Mouse (Mus musculus) neural tube, embryonic 11.5 days (tissue): ENCODE measurements around the gene Hivep1. TPM values are rescaled to one million over a fixed set of nuclear protein-coding genes. Genes with fewer than 3 reads are reported as not detected.

ENCODE experiments used
- ATAC-seq: fragments of 200-750 bp; cut with Nextera tagmentation; 2 replicates; pipeline ENCODE4 v1.8.0; 2017; ENCODE audit warnings: moderate number of reproducible peaks, mild to moderate bottlenecking, moderate TSS enrichment, moderate library complexity; ENCODE audit not compliant: insufficient read depth, low FRiP score, low TSS enrichment
- DNase-seq: peaks from one replicate; pipeline ENCODE4 v3.0.0-alpha.2; 2015; ENCODE audit warnings: low spot score
- H3K27ac ChIP-seq: fragments of 300-500 bp; sonication (generic); 2 replicates; pipeline ENCODE4 v1.5.1; 2014; ENCODE audit warnings: low read depth, mild to moderate bottlenecking, low read length
- H3K27me3 ChIP-seq: fragments of 300-500 bp; sonication (generic); 2 replicates; pipeline ENCODE4 v1.6.1; 2014; ENCODE audit warnings: mild to moderate bottlenecking, low read length, mixed read lengths; ENCODE audit not compliant: control insufficient read depth, insufficient read depth
- H3K36me3 ChIP-seq: fragments of 300-500 bp; sonication (generic); 2 replicates; pipeline ENCODE4 v1.6.1; 2014; ENCODE audit warnings: mild to moderate bottlenecking, low read length, moderate library complexity, mixed read lengths; ENCODE audit not compliant: control insufficient read depth, insufficient read depth
- H3K4me1 ChIP-seq: fragments of 300-500 bp; sonication (generic); 2 replicates; pipeline ENCODE4 v1.6.1; 2014; ENCODE audit warnings: low read length, mixed read lengths; ENCODE audit not compliant: control insufficient read depth, insufficient read depth
- H3K4me2 ChIP-seq: fragments of 300-500 bp; sonication (generic); 2 replicates; pipeline ENCODE4 v1.6.1; 2014; ENCODE audit warnings: low read depth, mild to moderate bottlenecking, moderate library complexity
- H3K4me3 ChIP-seq: fragments of 300-500 bp; sonication (generic); 2 replicates; pipeline ENCODE4 v1.5.1; 2014; ENCODE audit warnings: low read depth, low read length
- H3K9ac ChIP-seq: fragments of 300-500 bp; sonication (generic); 2 replicates; pipeline ENCODE4 v1.6.1; 2014; ENCODE audit warnings: mild to moderate bottlenecking, low read length
- H3K9me3 ChIP-seq: fragments of 300-500 bp; sonication (generic); 2 replicates; pipeline ENCODE4 v1.6.1; 2016; ENCODE audit warnings: low read length; ENCODE audit not compliant: control insufficient read depth
- WGBS: fragments of 180-500 bp; shearing (Covaris S2); extraction: QIAGEN DNeasy Blood & Tissue Kit; methylation state at CpG from one replicate; pipeline ENCODE4 v1.1.7; 2014; 5-methylcytosine and 5-hydroxymethylcytosine counted together
- polyA plus RNA-seq: library from polyadenylated mRNA; unstranded; fragments of >200 nt; fragmentation: Nextera tagmentation; extraction: Ambion mirVana; gene quantifications from 2 replicates; pipeline ENCODE4 v1.2.1, GENCODE M21; 2014

Gene Hivep1
- polyA plus RNA-seq, 1 experiment from 2014 or later, result 13.0 TPM

DNA sequence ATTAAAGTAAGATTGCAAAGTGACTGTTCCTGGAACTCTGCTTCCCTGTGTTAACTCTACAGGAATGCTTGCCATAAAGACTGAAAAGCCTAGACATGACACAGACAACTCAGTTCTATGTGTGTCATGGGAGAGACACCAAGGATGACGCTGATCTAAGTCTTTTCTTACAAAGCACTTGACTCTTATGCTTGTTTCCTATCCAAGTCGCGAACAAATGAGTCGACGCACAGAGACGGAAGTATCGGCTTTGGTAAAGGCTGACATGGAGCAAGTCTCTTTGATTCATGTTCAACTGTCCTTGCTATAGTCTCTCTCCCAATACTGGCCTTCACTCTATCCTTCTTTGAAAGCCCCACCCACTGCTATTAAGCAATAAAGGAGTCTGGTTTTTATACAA, 143.8 kb downstream of the Hivep1 start:
- Histone ChIP-seq H3K9ac (no peak overlapping the region), H3K27me3 (no peaks in the 10 kb centered on the region), H3K9me3 (no peaks in the 10 kb centered on the region), H3K4me1 (no peaks in the 10 kb centered on the region), H3K36me3 (no peaks in the 10 kb centered on the region), H3K27ac (no peak overlapping the region), H3K4me2 (no peak overlapping the region), H3K4me3 (no peak overlapping the region)
- DNase-seq, result no peak
- ATAC-seq, result no peak
- 92% methylated on average over 7 of the region's 7 CpGs for WGBS

DNA sequence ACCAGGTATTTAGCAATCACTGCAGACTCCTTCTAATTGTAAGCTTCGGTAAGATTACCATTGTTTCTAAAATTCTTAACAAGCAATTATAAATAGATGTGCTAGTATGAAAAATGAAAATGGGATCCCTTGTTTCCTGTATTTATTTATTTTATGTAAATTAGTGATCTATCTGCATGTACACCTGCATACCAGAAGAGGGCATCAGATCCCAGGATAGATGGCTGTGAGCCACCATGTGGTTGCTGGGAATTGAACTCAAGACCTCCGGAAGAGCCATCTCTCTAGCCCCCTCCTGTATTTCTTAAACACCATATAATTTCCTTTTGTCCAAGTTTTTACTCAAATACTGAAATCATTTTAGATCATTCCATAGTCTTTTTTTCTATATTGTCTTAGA, 145.8 kb downstream of the Hivep1 start:
- 89% methylated on average over 2 of the region's 2 CpGs for WGBS
- H3K9me3 ChIP-seq, result no peaks in the 10 kb centered on the region
- H3K27me3 ChIP-seq, result no peaks in the 10 kb centered on the region
- H3K9ac ChIP-seq, result no peak overlapping the region
- H3K4me2 ChIP-seq, result no peak overlapping the region
- no peak overlapping the region for H3K27ac ChIP-seq
- no peaks in the 10 kb centered on the region for H3K4me1 ChIP-seq
- H3K4me3 ChIP-seq, result no peak overlapping the region
- no peak for DNase-seq
- no peak for ATAC-seq
- no peaks in the 10 kb centered on the region for H3K36me3 ChIP-seq

DNA sequence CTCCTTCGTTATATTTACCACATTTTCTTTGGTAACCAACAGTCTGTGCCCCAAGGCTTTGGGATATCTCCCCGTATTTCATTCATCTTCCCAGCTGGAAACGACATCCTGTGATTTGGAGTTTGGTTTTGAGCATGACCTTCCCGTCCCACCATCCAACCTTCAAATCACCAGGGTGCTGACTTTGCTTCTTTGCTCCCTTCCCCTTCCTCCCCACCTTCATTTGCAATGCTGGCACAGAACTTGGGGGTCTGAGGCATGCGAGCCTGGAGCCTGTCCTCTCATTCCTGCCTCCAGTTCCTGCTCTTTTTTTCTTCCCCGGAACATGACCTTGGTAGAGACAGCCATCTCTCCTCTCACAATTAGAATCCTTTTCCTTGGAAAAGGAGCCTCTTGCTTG, 161.7 kb downstream of the Hivep1 start:
- no peak overlapping the region for H3K4me2 ChIP-seq
- H3K4me1 ChIP-seq, result no peaks in the 10 kb centered on the region
- H3K27ac ChIP-seq, result no peak overlapping the region
- no peak overlapping the region for H3K9ac ChIP-seq
- no peaks in the 10 kb centered on the region for H3K27me3 ChIP-seq
- no peaks in the 10 kb centered on the region for H3K36me3 ChIP-seq
- WGBS, result 89% methylated on average over 6 of the region's 6 CpGs
- H3K4me3 ChIP-seq, result no peak overlapping the region
- H3K9me3 ChIP-seq, result no peaks in the 10 kb centered on the region
- DNase-seq, result no peak
- no peak for ATAC-seq

DNA sequence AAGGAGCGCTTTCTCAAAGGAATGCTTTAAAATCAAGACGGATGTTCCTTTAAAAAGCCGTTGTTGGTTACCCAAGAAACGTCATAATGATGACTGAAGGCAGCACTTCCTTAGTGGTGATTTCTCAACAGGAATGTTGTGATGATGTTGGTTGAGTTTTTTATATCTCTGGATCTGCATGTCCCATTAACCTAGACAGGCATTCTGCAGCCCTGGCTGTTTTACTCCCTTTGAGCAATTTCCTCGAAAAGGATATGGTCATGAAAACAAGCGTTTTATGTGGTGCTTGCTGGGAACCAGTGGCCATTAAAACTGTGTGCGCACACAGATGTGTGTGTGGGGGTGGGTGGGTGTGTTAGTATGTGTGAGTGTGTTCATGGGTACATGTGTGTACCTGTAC, 170.6 kb downstream of the Hivep1 start:
- Histone ChIP-seq H3K4me2 (no peak overlapping the region), H3K27ac (no peak overlapping the region), H3K9me3 (no peaks in the 10 kb centered on the region), H3K9ac (no peak overlapping the region), H3K27me3 (no peaks in the 10 kb centered on the region), H3K36me3 (no peaks in the 10 kb centered on the region), H3K4me1 (no peaks in the 10 kb centered on the region), H3K4me3 (no peak overlapping the region)
- ATAC-seq (no peak), DNase-seq (no peak)
- 91% methylated on average over 7 of the region's 7 CpGs for WGBS

DNA sequence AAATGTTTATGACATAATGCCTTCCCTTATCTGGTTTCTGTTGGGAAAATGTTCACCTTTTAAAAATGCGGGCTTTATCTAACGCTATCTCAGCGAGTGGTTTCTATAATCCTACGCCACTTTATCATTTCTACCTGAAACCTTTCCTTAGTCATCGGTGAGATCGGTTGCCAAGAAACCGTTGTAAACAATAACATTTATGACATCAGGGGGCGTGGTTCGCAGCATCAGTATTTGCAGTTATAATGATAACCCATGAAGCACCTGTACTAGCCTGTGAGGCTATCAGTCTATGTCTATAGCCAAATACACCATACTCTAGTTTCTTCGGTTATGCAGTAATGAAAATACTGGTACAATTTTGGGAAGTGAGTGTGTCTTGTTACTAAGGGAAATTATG, 177.0 kb downstream of the Hivep1 start:
- WGBS, result 92% methylated on average over 10 of the region's 10 CpGs
- Histone ChIP-seq H3K4me3 (no peak overlapping the region), H3K27me3 (no peaks in the 10 kb centered on the region), H3K9ac (no peak overlapping the region), H3K9me3 (no peaks in the 10 kb centered on the region), H3K36me3 (no peaks in the 10 kb centered on the region), H3K4me1 (no peaks in the 10 kb centered on the region), H3K4me2 (no peak overlapping the region), H3K27ac (no peak overlapping the region)
- ATAC-seq (no peak), DNase-seq (no peak)

DNA sequence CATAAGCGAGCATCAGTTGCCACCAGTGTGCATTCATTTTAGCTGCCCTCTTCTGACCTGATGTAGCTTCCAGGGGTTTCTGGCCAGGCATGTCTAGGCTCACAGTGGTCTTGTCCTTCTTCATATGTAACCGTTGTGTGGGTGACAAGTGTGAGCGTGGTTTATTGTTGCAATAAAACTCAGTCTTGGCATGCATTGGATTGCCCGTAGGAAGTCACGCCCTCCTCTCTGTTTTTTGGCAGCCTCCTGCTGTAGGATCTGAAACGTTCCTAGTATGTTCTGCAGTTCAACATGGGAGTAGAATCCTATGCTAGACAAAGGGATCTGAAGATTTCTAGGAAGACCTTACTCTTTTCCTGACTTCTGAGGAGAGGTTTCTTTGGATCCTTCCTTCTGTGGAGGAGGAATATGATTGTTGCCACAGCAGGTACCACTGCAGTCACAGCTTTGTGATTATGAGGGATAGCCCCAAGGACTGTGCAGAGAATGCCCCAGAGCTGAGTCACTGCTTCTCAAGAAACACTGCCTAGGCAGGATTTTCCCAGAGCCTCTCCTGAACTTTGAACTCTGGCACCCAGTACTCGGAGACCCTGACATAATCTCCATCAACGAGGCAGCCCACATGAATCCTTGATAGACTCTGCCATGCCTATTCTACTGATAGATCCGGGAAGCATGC, 182.1 kb downstream of the Hivep1 start:
- H3K9me3 ChIP-seq, result no peaks in the 10 kb centered on the region
- 76% methylated on average over 9 of the region's 9 CpGs for WGBS
- no peak for DNase-seq
- no peak overlapping the region for H3K27ac ChIP-seq
- no peak overlapping the region for H3K4me3 ChIP-seq
- no peaks in the 10 kb centered on the region for H3K36me3 ChIP-seq
- no peak overlapping the region for H3K4me2 ChIP-seq
- H3K4me1 ChIP-seq, result no peaks in the 10 kb centered on the region
- no peaks in the 10 kb centered on the region for H3K27me3 ChIP-seq
- H3K9ac ChIP-seq, result no peak overlapping the region
- ATAC-seq, result no peak

DNA sequence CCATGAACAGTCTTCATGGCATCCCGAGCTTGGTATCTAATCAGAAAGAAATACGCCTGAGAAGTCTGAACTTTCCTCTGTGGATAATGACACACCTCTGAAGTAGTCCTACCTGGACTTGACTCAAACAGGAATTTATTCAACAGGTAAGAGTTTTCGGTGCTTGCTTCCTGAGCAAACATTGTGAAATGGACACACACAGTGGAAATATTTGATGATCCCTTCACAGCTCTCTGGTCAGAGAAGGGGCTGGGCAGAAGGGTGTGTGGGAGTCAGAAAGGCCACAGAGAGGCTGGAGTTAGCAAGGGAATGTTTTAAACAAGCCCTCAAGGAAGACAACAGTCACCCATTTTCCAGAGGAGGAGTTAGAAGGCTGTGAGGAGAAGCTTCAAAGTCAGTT, 186.7 kb downstream of the Hivep1 start:
- WGBS, result 92% methylated on average over 3 of the region's 3 CpGs
- ATAC-seq (no peak), DNase-seq (no peak)
- Histone ChIP-seq H3K9me3 (no peaks in the 10 kb centered on the region), H3K4me1 (no peaks in the 10 kb centered on the region), H3K27me3 (no peaks in the 10 kb centered on the region), H3K27ac (no peak overlapping the region), H3K36me3 (no peaks in the 10 kb centered on the region), H3K4me2 (no peak overlapping the region), H3K4me3 (no peak overlapping the region), H3K9ac (no peak overlapping the region)

DNA sequence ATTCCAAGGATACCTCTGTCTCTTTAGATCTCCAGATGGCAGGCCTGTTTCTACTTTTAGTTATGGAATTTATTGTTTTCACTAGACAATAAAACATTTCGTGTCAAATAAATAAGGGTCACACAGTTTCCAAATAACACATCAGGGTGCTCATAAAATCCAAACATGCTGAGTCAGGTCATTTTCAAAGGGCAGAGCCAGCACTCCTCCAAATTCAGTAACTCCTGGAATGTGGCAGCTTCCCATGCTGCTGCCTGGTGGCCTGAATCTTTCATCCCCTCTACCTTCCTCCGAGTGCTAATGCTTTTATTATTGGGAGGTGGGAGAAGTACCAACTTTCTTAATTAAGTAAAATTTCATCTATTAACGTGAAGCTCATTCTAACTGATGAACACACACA, 190.3 kb downstream of the Hivep1 start:
- ATAC-seq (no peak), DNase-seq (no peak)
- Histone ChIP-seq H3K4me2 (no peak overlapping the region), H3K27me3 (no peaks in the 10 kb centered on the region), H3K4me1 (no peaks in the 10 kb centered on the region), H3K9ac (no peak overlapping the region), H3K4me3 (no peak overlapping the region), H3K27ac (no peak overlapping the region), H3K36me3 (no peaks in the 10 kb centered on the region), H3K9me3 (no peaks in the 10 kb centered on the region)
- 64% methylated on average over 3 of the region's 3 CpGs for WGBS
